Mouse (Mus musculus) spleen, adult 18-20 months (tissue): ENCODE measurements around the gene Cd300lf.
A peak's percentile ranks its signal among the peaks of the same experiment; 100 is the strongest.

Experiments used
- DNase-seq, 2 experiments: peaks; one replicate each; pipeline ENCODE4 v3.0.0; 2022; ENCODE audit warnings: mixed read lengths in 2 of 2

The Cd300lf gene

GRCm38 (mm10) chr11:115133800-115134199 lies at the start of gene Cd300lf:
TSS of gene Cd300lf (minus strand) at chr11:115133992.
- peak in 1 of 2 experiments; percentile 46 for DNase-seq

GRCm38 (mm10) chr11:115181913-115182638 lies 48.3 kb upstream of the Cd300lf start:
- DNase-seq = peak; percentile 72 to 90

GRCm38 (mm10) chr11:115179881-115180280 lies 46.1 kb upstream of the Cd300lf start:
- DNase-seq = no peak

GRCm38 (mm10) chr11:115179191-115179590 lies 45.4 kb upstream of the Cd300lf start:
- no peak for DNase-seq

- no peak for DNase-seq
Measured at GRCm38 (mm10) chr11:115178766-115179165, 45.0 kb upstream of the Cd300lf start.

- no peak for DNase-seq
Measured at GRCm38 (mm10) chr11:115177559-115178195, 43.9 kb upstream of the Cd300lf start.

GRCm38 (mm10) chr11:115176399-115177190 lies 42.8 kb upstream of the Cd300lf start:
- no peak for DNase-seq

GRCm38 (mm10) chr11:115173549-115174339 lies 40.0 kb upstream of the Cd300lf start:
- DNase-seq = no peak

GRCm38 (mm10) chr11:115172825-115173287 lies 39.1 kb upstream of the Cd300lf start:
- DNase-seq = no peak

- DNase-seq = no peak
Measured at GRCm38 (mm10) chr11:115171125-115171524, 37.3 kb upstream of the Cd300lf start.

GRCm38 (mm10) chr11:115169430-115169829 lies 35.6 kb upstream of the Cd300lf start:
- DNase-seq = no peak

GRCm38 (mm10) chr11:115167631-115168249 lies 33.9 kb upstream of the Cd300lf start:
- DNase-seq = no peak

GRCm38 (mm10) chr11:115166776-115167175 lies 33.0 kb upstream of the Cd300lf start:
- no peak for DNase-seq

- DNase-seq = no peak
Measured at GRCm38 (mm10) chr11:115164976-115165374, 31.2 kb upstream of the Cd300lf start.

GRCm38 (mm10) chr11:115164341-115164975 lies 30.7 kb upstream of the Cd300lf start:
- DNase-seq = no peak

- no peak for DNase-seq
Measured at GRCm38 (mm10) chr11:115163568-115164150, 29.9 kb upstream of the Cd300lf start.

GRCm38 (mm10) chr11:115162832-115163480 lies 29.2 kb upstream of the Cd300lf start, which contains the start of gene Slc9a3r1:
TSS of gene Slc9a3r1 (plus strand) at chr11:115163341.
- peak; percentile 98 to 99 for DNase-seq

GRCm38 (mm10) chr11:115162205-115162601 lies 28.4 kb upstream of the Cd300lf start:
- DNase-seq = no peak

GRCm38 (mm10) chr11:115161578-115162204 lies 27.9 kb upstream of the Cd300lf start:
- no peak for DNase-seq
